Mouse (Mus musculus): ENCODE data around the gene Kin.

The Kin gene

GRCm38 (mm10) chr2:10080310-10081010 is at the start of gene Kin, which contains the start of gene Atp5c1:
TSS of gene Kin (plus strand) at chr2:10080593.
TSS of gene Atp5c1 (minus strand) at chr2:10080510.
- DNase-seq (ENCODE audit: low spot score in 2 of 2) = peak; percentile 98 to 99

DNA sequence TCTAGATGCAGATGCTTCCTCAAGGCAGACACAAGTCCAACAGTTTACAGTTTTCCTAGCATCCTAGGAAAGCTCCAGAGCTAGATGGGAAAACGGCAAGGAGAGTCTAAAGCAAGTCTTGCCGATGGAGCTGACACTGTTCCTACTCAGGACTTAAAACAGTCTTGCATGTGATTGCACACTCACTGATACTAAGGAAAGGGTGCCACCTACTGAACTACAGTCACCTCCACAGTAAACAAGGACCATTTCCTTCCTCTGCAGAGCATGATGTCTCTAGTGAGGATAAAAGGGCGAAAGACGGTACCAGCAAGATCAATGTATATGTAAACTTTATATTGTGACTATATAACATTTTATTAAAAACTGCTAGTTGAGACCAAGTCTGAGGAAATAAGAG is 46.7 kb upstream of the Kin start:
- no peak for DNase-seq (ENCODE audit: low spot score in 2 of 2)

- no peak for DNase-seq (ENCODE audit: low spot score in 2 of 2)
Observed at GRCm38 (mm10) chr2:10034976-10035375, 45.4 kb upstream of the Kin start.

DNA sequence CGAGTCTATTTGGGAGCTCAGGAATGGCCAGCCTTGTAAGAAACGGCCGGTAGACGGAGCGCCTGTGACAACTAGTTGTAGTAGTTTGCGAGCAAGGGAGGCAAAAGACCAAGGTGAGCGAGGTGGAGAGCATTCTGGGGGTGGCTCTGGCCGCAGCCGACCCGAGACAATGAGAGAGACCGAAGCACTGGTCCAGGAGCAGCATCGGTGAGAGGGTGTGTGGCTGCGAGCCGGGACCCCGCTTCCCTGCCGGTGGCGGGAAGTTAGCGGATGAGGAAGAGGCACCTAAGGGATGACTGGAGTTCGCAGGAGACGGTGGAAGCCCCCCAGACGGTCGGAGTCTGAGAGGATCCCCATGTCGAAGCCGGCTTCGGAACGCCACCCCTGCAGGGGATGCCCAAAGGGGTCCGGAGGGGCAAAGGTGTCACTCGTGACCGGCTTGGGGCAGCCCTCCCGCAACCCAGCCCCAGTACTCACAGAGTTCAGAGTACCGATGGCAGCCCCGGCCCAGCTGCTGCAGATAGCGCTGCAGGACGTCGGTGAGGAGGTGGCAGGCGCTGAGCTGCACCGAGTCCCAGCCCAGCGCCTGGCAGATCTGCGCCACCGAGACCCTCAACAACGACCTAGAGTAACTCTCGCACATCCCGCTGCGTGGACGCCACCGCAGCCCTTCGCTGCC is 32.5 kb upstream of the Kin start:
- peak; percentile 46 for DNase-seq (ENCODE audit: low spot score in 2 of 2)

DNA sequence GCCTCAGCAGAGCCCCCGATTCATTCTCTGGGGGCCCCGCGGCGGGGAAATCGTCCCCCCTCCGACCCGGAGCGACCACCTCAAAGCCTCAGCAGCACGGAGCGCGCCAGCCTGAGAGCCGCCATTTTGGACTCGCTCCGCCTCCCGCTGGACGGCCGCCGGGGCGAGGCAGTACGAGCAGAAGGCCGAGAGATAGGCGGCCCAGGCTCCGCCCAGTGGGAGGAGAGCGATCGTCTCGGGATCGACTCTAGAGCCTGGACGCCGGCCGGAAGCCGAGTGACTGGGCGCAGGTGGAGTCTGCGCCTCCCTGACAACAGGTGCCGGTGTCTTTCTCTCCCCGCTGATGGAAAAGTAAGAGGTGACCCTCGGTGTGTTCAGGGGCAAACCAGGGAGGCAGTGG is 31.9 kb upstream of the Kin start, which contains the start of gene Taf3:
TSS of gene Taf3 (minus strand) at position 136 of the 400 bp plus-strand sequence.
- DNase-seq (ENCODE audit: low spot score in 2 of 2) = peak; percentile 95 to 96

DNA sequence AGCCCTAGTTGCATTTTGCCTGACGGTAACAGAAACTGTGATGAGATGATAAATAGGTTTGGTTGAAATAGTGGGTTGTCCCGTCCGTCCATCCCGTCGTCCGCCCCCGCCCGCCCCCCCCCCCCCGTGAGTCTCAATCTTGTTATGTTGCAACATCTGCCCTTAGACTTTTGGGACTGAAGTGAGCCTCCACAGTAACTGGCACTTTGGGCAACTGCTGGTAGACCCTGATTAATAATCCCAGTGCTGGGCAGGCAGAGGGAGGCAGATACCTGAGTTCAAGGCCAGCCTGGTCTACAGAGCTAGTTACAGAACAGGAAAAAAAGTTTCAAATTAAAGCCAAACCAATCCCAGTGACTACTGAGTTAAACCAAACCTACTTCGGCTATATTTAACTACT is 30.9 kb upstream of the Kin start:
- DNase-seq (ENCODE audit: low spot score in 2 of 2) = no peak

DNA sequence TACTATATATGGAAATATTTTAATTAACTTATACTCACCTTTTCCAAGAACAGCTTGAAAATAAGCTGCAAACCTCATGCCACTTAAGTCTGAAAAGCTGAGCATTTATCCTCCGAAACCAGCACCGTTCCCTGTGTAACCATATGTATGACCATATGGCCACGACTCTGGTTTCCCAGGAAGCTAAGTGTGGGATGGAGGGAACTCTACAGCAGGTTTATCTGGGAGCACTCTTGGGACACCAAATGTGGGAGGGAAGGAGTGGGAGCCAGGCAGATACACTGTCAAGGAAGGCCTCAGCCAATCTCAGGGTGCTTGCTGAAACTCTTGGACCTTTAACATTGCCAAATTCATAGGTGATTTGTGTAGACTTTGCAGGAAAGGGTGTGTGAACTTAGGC is 29.5 kb upstream of the Kin start:
- peak; percentile 53 to 80 for DNase-seq (ENCODE audit: low spot score in 2 of 2)

DNA sequence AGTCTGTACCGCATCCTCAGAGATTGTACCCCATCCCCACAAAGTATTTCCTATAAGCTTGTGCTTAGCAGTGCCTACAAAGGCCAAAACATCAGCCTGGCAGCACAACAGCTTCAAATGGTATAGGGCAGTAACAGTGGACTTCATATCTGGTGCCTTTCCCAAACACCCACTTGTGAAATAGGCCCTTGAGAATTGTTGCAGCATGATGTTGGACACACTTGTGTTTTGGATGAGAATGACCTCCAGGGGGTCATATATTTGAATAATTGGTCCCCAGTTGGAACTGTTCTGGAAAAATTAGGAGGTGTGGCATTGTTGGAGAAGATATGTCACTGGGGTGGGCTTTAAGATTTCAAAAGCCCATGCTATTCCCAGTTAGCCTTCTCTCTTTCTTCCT is 28.4 kb upstream of the Kin start:
- no peak for DNase-seq (ENCODE audit: low spot score in 2 of 2)

- no peak for DNase-seq (ENCODE audit: low spot score in 2 of 2)
Observed at GRCm38 (mm10) chr2:10058836-10059235, 21.6 kb upstream of the Kin start.

- no peak for DNase-seq (ENCODE audit: low spot score in 2 of 2)
Observed at GRCm38 (mm10) chr2:10071751-10072150, 8.6 kb upstream of the Kin start.

- no peak for DNase-seq (ENCODE audit: low spot score in 2 of 2)
Observed at GRCm38 (mm10) chr2:10074470-10074869, 5.9 kb upstream of the Kin start.

- DNase-seq (ENCODE audit: low spot score in 2 of 2) = no peak
Observed at GRCm38 (mm10) chr2:10076675-10077074, 3.7 kb upstream of the Kin start.

DNA sequence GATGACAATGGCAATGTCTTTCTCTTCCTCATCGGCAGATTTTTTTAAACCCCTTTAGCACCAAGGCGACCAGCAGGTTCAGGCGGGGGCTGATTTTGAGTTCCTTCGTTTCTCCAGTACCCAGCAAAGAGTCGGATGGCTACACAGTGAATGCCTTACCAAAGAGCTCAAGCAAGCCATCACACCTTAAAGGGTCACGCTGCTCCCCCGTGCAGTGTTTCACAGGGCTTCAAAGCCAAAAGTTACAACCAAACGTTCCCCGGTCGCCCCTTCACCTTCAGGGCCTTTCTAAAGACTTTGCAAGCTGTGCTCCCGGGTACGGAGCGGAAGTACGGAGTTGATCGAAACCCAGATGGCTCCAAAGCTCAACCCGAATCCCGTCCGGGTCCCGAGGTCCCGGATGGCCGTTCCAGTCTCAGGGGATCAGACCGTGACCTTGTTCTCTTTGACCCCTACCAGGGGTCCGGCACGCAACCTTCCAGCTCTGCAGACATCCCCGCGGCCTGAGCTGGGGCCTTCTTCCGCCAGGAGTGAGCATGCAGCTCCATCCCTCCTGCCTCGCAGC is 566 bp upstream of the Kin start:
- DNase-seq (ENCODE audit: low spot score in 2 of 2) = no peak

- no peak for DNase-seq (ENCODE audit: low spot score in 2 of 2)
Observed at GRCm38 (mm10) chr2:10081453-10082080, 1.2 kb downstream of the Kin start.

DNA sequence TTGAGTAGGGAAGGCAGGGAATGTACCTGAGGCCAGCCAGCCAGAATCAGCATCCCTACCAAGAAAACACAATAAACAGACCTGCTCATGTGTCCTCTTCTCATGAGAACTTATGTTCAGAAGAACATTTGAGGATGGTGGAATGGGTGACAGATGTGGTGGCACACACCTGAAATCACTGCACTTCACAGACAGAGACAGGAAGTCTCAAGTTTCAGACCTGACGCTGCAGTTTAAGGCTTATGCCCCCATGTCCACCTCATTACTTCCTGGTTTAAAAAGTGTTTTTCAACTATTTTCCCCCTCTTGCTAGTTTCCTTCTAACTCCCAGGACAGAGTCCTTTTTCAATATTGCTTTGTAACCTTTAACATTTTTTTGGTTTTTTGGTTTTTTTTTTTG is 2.3 kb downstream of the Kin start:
- no peak for DNase-seq (ENCODE audit: low spot score in 2 of 2)

GRCm38 (mm10) chr2:10087256-10087850 is 7.0 kb downstream of the Kin start:
- no peak for DNase-seq (ENCODE audit: low spot score in 2 of 2)

GRCm38 (mm10) chr2:10094327-10095100 is 14.1 kb downstream of the Kin start:
- no peak for DNase-seq (ENCODE audit: low spot score in 2 of 2)

- DNase-seq (ENCODE audit: low spot score in 2 of 2) = peak in 1 of 2 experiments; percentile 75
Observed at GRCm38 (mm10) chr2:10098598-10099215, 18.3 kb downstream of the Kin start.

DNA sequence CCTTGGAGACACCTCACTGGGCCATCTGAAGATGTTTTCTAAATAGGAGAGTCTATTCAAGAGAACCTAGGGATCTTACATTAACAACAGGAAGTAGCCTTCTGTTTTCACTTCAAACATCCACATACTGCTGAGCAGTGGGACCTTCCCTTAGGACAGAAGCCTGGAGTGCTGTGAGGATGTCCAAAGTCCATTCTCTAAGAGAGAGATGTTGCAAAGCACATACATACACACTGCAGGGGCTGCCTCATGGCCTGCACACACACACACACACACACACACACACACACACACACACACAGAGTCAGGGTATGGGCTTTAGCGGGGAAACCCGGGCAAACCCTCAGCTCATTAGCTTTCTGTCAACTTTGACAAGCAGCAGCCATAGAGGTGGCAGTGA is 20.1 kb downstream of the Kin start:
- no peak for DNase-seq (ENCODE audit: low spot score in 2 of 2)

GRCm38 (mm10) chr2:10101180-10101579 is 20.8 kb downstream of the Kin start:
- DNase-seq (ENCODE audit: low spot score in 2 of 2) = peak; percentile 48 to 66

All from right cerebral cortex, postnatal 10 days (tissue).